Mouse (Mus musculus): Measurements from ENCODE around the gene Mfsd13b. TPM values are rescaled to one million over a fixed set of nuclear protein-coding genes. Genes with fewer than 3 reads are reported as not detected.
"Not testable (repeated sequence)": the region's sequence is repeated elsewhere in the genome, so short reads cannot be mapped to it uniquely, and the experiment has no call there.

Gene Mfsd13b
- total RNA-seq (2021), result under 1 TPM; 0.27 to 0.40 TPM
- long read RNA-seq, result 0 reads

GRCm38 (mm10) chr7:120982200-120982841 lies at the start of gene Mfsd13b, which contains the start of gene Cdr2:
Mfsd13b (plus strand) TSS chr7:120982509.
Cdr2 (minus strand) TSS chr7:120982312.
- DNase-seq (ENCODE audit: low spot score in 2 of 2), result peak; percentile 94 to 96

- DNase-seq (ENCODE audit: low spot score in 2 of 2), result no peak
Observed at GRCm38 (mm10) chr7:120933110-120933509, 49.2 kb upstream of the Mfsd13b start.

- DNase-seq (ENCODE audit: low spot score in 2 of 2), result no peak
Observed at GRCm38 (mm10) chr7:120933680-120934195, 48.6 kb upstream of the Mfsd13b start.

GRCm38 (mm10) chr7:120934716-120935115 lies 47.6 kb upstream of the Mfsd13b start:
- DNase-seq (ENCODE audit: low spot score in 2 of 2), result peak; percentile 46 to 66

- no peak for DNase-seq (ENCODE audit: low spot score in 2 of 2)
Observed at GRCm38 (mm10) chr7:120936522-120936921, 45.8 kb upstream of the Mfsd13b start.

GRCm38 (mm10) chr7:120938206-120938605 lies 44.1 kb upstream of the Mfsd13b start:
- DNase-seq (ENCODE audit: low spot score in 2 of 2), result no peak

- DNase-seq (ENCODE audit: low spot score in 2 of 2), result no peak
Observed at GRCm38 (mm10) chr7:120940343-120940742, 42.0 kb upstream of the Mfsd13b start.

GRCm38 (mm10) chr7:120941214-120941613 lies 41.1 kb upstream of the Mfsd13b start:
- DNase-seq (ENCODE audit: low spot score in 2 of 2), result no peak

- DNase-seq (ENCODE audit: low spot score in 2 of 2), result no peak
Observed at GRCm38 (mm10) chr7:120942506-120942905, 39.8 kb upstream of the Mfsd13b start.

GRCm38 (mm10) chr7:120943936-120944509 lies 38.3 kb upstream of the Mfsd13b start:
- no peak for DNase-seq (ENCODE audit: low spot score in 2 of 2)

GRCm38 (mm10) chr7:120953591-120953990 lies 28.7 kb upstream of the Mfsd13b start:
- not testable (repeated sequence) for DNase-seq (ENCODE audit: low spot score in 2 of 2)

GRCm38 (mm10) chr7:120960116-120960515 lies 22.2 kb upstream of the Mfsd13b start:
- DNase-seq (ENCODE audit: low spot score in 2 of 2), result no peak

GRCm38 (mm10) chr7:120960601-120961000 lies 21.7 kb upstream of the Mfsd13b start:
- no peak for DNase-seq (ENCODE audit: low spot score in 2 of 2)

- no peak for DNase-seq (ENCODE audit: low spot score in 2 of 2)
Observed at GRCm38 (mm10) chr7:120961893-120962292, 20.4 kb upstream of the Mfsd13b start.

GRCm38 (mm10) chr7:120963126-120963525 lies 19.2 kb upstream of the Mfsd13b start:
- no peak for DNase-seq (ENCODE audit: low spot score in 2 of 2)

GRCm38 (mm10) chr7:120969221-120969620 lies 13.1 kb upstream of the Mfsd13b start:
- DNase-seq (ENCODE audit: low spot score in 2 of 2), result no peak

GRCm38 (mm10) chr7:120970112-120970511 lies 12.2 kb upstream of the Mfsd13b start:
- DNase-seq (ENCODE audit: low spot score in 2 of 2), result no peak

- not testable (repeated sequence) for DNase-seq (ENCODE audit: low spot score in 2 of 2)
Observed at GRCm38 (mm10) chr7:120972471-120972870, 9.8 kb upstream of the Mfsd13b start.

GRCm38 (mm10) chr7:120974001-120974400 lies 8.3 kb upstream of the Mfsd13b start:
- no peak for DNase-seq (ENCODE audit: low spot score in 2 of 2)

- DNase-seq (ENCODE audit: low spot score in 2 of 2), result no peak
Observed at GRCm38 (mm10) chr7:120977063-120977462, 5.2 kb upstream of the Mfsd13b start.

- DNase-seq (ENCODE audit: low spot score in 2 of 2), result no peak
Observed at GRCm38 (mm10) chr7:120980041-120980440, 2.3 kb upstream of the Mfsd13b start.
